Mouse (Mus musculus): Measurements from ENCODE around the gene Pear1.

GRCm38 (mm10) chr3:87849117-87849516, 25.0 kb upstream of the Pear1 start:
- peak; percentile 76 for TF ChIP-seq BHLHE40 (IDR thresholded peaks at IDR 0.05; ENCODE audit: low read depth, low read length)
- no peak for TF ChIP-seq ZC3H11A (IDR thresholded peaks at IDR 0.05; ENCODE audit: low read depth, low read length)
- 0 out of 2 replicates have a peak, but pooled peaks have one; percentile 71 for TF ChIP-seq TBP (conservative IDR thresholded peaks at IDR 0.05; ENCODE audit: low read depth, low read length)
- peak; percentile 99 for TF ChIP-seq MXI1 (IDR thresholded peaks at IDR 0.05; ENCODE audit: low read depth, low read length)
- peak; percentile 98 for TF ChIP-seq ETS1 (conservative IDR thresholded peaks at IDR 0.05; ENCODE audit: low read depth, low read length)
- peak; percentile 74 for TF ChIP-seq HCFC1 (IDR thresholded peaks at IDR 0.05; ENCODE audit: low read depth, low read length)
- TF ChIP-seq CTCF (conservative IDR thresholded peaks at IDR 0.05 in 1 of 2, IDR thresholded peaks at IDR 0.05 in 1 of 2; ENCODE audit: low read depth in 2 of 2, low read length in 2 of 2), result no peak
- TF ChIP-seq POLR2A (IDR thresholded peaks at IDR 0.05; ENCODE audit: low read depth, low read length), result peak; percentile 85
- no peak for TF ChIP-seq MAFK (IDR thresholded peaks at IDR 0.05; ENCODE audit: insufficient replicate concordance, low read length)
- TF ChIP-seq ELF1 (IDR thresholded peaks at IDR 0.05; ENCODE audit: low read depth, low read length), result peak; percentile 84
- TF ChIP-seq CHD1 (IDR thresholded peaks at IDR 0.05; ENCODE audit: low read depth, low read length), result no peak
- TF ChIP-seq TCF12 (IDR thresholded peaks at IDR 0.05; ENCODE audit: low read depth, low read length), result peak; percentile 95

All from CH12.LX (cell line).